Comparison of ENCODE assay signal across 7 mouse cellular contexts in genomic region chr10:60080601-60080981, GRCm38 (mm10). TPM values are rescaled to one million over a fixed set of nuclear protein-coding genes. Genes with fewer than 3 reads are reported as not detected.
DNase-seq lines count a peak whose midpoint lies in the region; ATAC-seq and TF ChIP-seq lines count a peak whose summit lies in the region.

No protein-coding gene starts in this region.

- H3K36me3 ChIP-seq in midbrain, embryonic 14.5 days (ENCODE audit: control insufficient read depth, insufficient read depth, low read length): no peaks in the 10 kb centered on the region
- H3K36me3 ChIP-seq in midbrain, embryonic 13.5 days: no peaks in the 10 kb centered on the region
- H3K36me3 ChIP-seq in embryonic facial prominence, embryonic 15.5 days: no peaks in the 10 kb centered on the region
- H3K36me3 ChIP-seq in small intestine, adult 2 months (ENCODE audit: control insufficient read depth, insufficient read depth, low read length): no peaks in the 10 kb centered on the region

- peak overlapping the region; percentile 26 for H3K27ac ChIP-seq in midbrain, embryonic 14.5 days (replicated peaks; ENCODE audit: low read depth, low read length)
- no peak overlapping the region for H3K27ac ChIP-seq in midbrain, embryonic 13.5 days
- peak overlapping the region; percentile 80 for H3K27ac ChIP-seq in embryonic facial prominence, embryonic 15.5 days (replicated peaks)
- H3K27ac ChIP-seq in small intestine, adult 2 months (ENCODE audit: insufficient read depth, low read depth, low read length): peak overlapping the region; percentile 47

- peaks cover 12% of the 10 kb centered on the region for H3K4me1 ChIP-seq in midbrain, embryonic 14.5 days (ENCODE audit: control insufficient read depth, insufficient read depth, low read length)
- peaks cover 16% of the 10 kb centered on the region for H3K4me1 ChIP-seq in midbrain, embryonic 13.5 days (replicated peaks)
- peaks cover 45% of the 10 kb centered on the region for H3K4me1 ChIP-seq in embryonic facial prominence, embryonic 15.5 days
- peaks cover 18% of the 10 kb centered on the region for H3K4me1 ChIP-seq in small intestine, adult 2 months (ENCODE audit: control insufficient read depth, insufficient read depth, insufficient read length, low read length)

- no peak overlapping the region for H3K9ac ChIP-seq in midbrain, embryonic 14.5 days (replicated peaks; ENCODE audit: low read length)
- H3K9ac ChIP-seq in midbrain, embryonic 13.5 days (replicated peaks): no peak overlapping the region
- H3K9ac ChIP-seq in embryonic facial prominence, embryonic 15.5 days: no peak overlapping the region

- TF ChIP-seq CTCF in small intestine, adult 2 months (IDR thresholded peaks at IDR 0.05; ENCODE audit: extremely low read depth, insufficient read length, insufficient replicate concordance, low read depth, low read length): no peak

- TF ChIP-seq POLR2A in small intestine, adult 2 months (IDR thresholded peaks at IDR 0.05; ENCODE audit: low read depth, low read length): no peak

- H3K4me2 ChIP-seq in midbrain, embryonic 14.5 days (ENCODE audit: low read length): no peak overlapping the region
- no peak overlapping the region for H3K4me2 ChIP-seq in midbrain, embryonic 13.5 days (replicated peaks)
- no peak overlapping the region for H3K4me2 ChIP-seq in embryonic facial prominence, embryonic 15.5 days (replicated peaks)

- no peaks in the 10 kb centered on the region for H3K27me3 ChIP-seq in midbrain, embryonic 14.5 days (ENCODE audit: control insufficient read depth, insufficient read depth, low read length)
- no peaks in the 10 kb centered on the region for H3K27me3 ChIP-seq in midbrain, embryonic 13.5 days
- H3K27me3 ChIP-seq in embryonic facial prominence, embryonic 15.5 days: no peaks in the 10 kb centered on the region
- H3K27me3 ChIP-seq in small intestine, adult 2 months (ENCODE audit: control insufficient read depth, insufficient read depth, low read length): no peaks in the 10 kb centered on the region

- H3K4me3 ChIP-seq in midbrain, embryonic 14.5 days (replicated peaks; ENCODE audit: low read depth, low read length): no peak overlapping the region
- H3K4me3 ChIP-seq in midbrain, embryonic 13.5 days (replicated peaks): no peak overlapping the region
- no peak overlapping the region for H3K4me3 ChIP-seq in embryonic facial prominence, embryonic 15.5 days (replicated peaks)
- peak overlapping the region; percentile 34 for H3K4me3 ChIP-seq in small intestine, adult 2 months (ENCODE audit: low read depth, low read length)

- WGBS in midbrain, embryonic 14.5 days: 78% methylated on average over 5 of the region's 5 CpGs
- 75% methylated on average over 5 of the region's 5 CpGs for WGBS in midbrain, embryonic 13.5 days
- 26% methylated on average over 5 of the region's 5 CpGs for WGBS in embryonic facial prominence, embryonic 15.5 days
- 33% methylated on average over 5 of the region's 5 CpGs for WGBS in small intestine, adult 2 months

- no peak for ATAC-seq in midbrain, embryonic 14.5 days (ENCODE audit: low FRiP score, low TSS enrichment)
- no peak for ATAC-seq in midbrain, embryonic 13.5 days
- ATAC-seq in embryonic facial prominence, embryonic 15.5 days (ENCODE audit: insufficient number of reproducible peaks, low FRiP score, low TSS enrichment, low read depth): no peak; the same call in 1 of the 2 replicates
- ATAC-seq in inflammation-experienced regulatory T-cells, adult 6 months: peak; percentile 6

- H3K9me3 ChIP-seq in midbrain, embryonic 14.5 days (ENCODE audit: control insufficient read depth, low read length): no peaks in the 10 kb centered on the region
- H3K9me3 ChIP-seq in midbrain, embryonic 13.5 days: no peaks in the 10 kb centered on the region
- no peaks in the 10 kb centered on the region for H3K9me3 ChIP-seq in embryonic facial prominence, embryonic 15.5 days (replicated peaks)

- no peak for DNase-seq in midbrain, embryonic 14.5 days
- no peak for DNase-seq in urinary bladder, postnatal 36 days (ENCODE audit: low spot score in 2 of 2)
- DNase-seq in frontal cortex, postnatal 10 days (ENCODE audit: low spot score in 2 of 2): no peak

RNA-seq across cellular contexts. Expression of gene Spock2, which starts 25.4 kb away (rescaled TPM):
- 67.3 and 67.5 TPM in 2 replicates for polyA plus RNA-seq in midbrain, embryonic 14.5 days (2014; fragmentation: Nextera tagmentation; extraction: Ambion mirVana)
- 51.8 TPM in 2 replicates for polyA plus RNA-seq in midbrain, embryonic 13.5 days (2015; fragmentation: Nextera tagmentation; extraction: Ambion mirVana)
- polyA plus RNA-seq in embryonic facial prominence, embryonic 15.5 days (2015; fragmentation: Nextera tagmentation; extraction: Ambion mirVana): 11.9 and 12.2 TPM in 2 replicates
- polyA plus RNA-seq in inflammation-experienced regulatory T-cells, adult 6 months (2017; shearing (Covaris generic)): 1 to 10 TPM; 1.5 to 8.7 (median 8.0) TPM
- polyA plus RNA-seq in small intestine, adult 2 months (2012; rRNA removed): 2.6 and 2.8 TPM in 2 replicates
